Mouse (Mus musculus) heart, adult 2 months (tissue): ENCODE data around the gene Gm10134.

Experiments used
- CTCF ChIP-seq: fragments of 200-600 bp; IDR thresholded peaks from 2 replicates; pipeline ENCODE4 v1.8.1; 2022; ENCODE audit warnings: antibody characterized with exemption, mild to moderate bottlenecking, moderate library complexity
- POLR2A ChIP-seq: fragments of 200-500 bp; IDR thresholded peaks from 2 replicates; pipeline ENCODE4 v1.6.1; 2011; ENCODE audit warnings: mild to moderate bottlenecking, low read depth, low read length, control low read depth; ENCODE audit not compliant: insufficient read depth

GRCm38 (mm10) chr2:28534436-28535262 lies 28.8 kb downstream of the Gm10134 start:
- TF ChIP-seq POLR2A (0 out of 2 replicates have a peak, but pooled peaks have one; percentile 33), CTCF (no peak)
